ENCODE assay signal across 14 mouse cellular contexts in genomic region chr17:13487291-13488215, GRCm38 (mm10).
A peak's percentile ranks its signal among the peaks of the same experiment; 100 is the strongest.
DNase-seq lines count a peak whose midpoint lies in the region; ATAC-seq lines count a peak whose summit lies in the region.
"Had no signal": no experiment of that assay in that cellular context is flagged by ENCODE, and none has a peak within 500 bp of the region (broad histone marks: within the 10 kb centered on the region; RNA-seq: fewer than 3 reads in every experiment).

No protein-coding gene starts in this region.

- DNase-seq in R1 (ENCODE audit: low read depth, low spot score) = peak; percentile 36
- peak; percentile 15 for DNase-seq in adipocyte (ENCODE audit: low spot score)
- peak; percentile 70 to 82 for DNase-seq in heart, adult 9 months (ENCODE audit: low spot score in 2 of 2)
- DNase-seq in cerebellum, adult 8-10 months = no peak
- no peak for DNase-seq in cerebellum, adult 11 months
- no peak for DNase-seq in ovary, postnatal 10 days (ENCODE audit: low spot score)
- DNase-seq: cerebellum, adult 2 months; kidney, adult 11 months; thymus, adult 18-20 months had no signal

- H3K4me3 ChIP-seq in intestine, embryonic 15.5 days (replicated peaks) = no peak overlapping the region
- H3K4me3 ChIP-seq: embryonic facial prominence, embryonic 15.5 days; left cerebral cortex, adult 2 months; liver, embryonic 12.5 days had no signal

- H3K4me2 ChIP-seq in intestine, embryonic 15.5 days (replicated peaks) = no peak overlapping the region
- H3K4me2 ChIP-seq: embryonic facial prominence, embryonic 15.5 days; liver, embryonic 12.5 days had no signal

- H3K9me3 ChIP-seq in intestine, embryonic 15.5 days = no peaks in the 10 kb centered on the region
- H3K9me3 ChIP-seq: embryonic facial prominence, embryonic 15.5 days; liver, embryonic 12.5 days had no signal

- H3K27me3 ChIP-seq in intestine, embryonic 15.5 days (replicated peaks) = no peaks in the 10 kb centered on the region
- H3K27me3 ChIP-seq: embryonic facial prominence, embryonic 15.5 days; liver, embryonic 12.5 days had no signal

- peak; percentile 62; the same call in 1 of the 2 replicates for ATAC-seq in intestine, embryonic 15.5 days
- ATAC-seq: activated CD4-positive, CD25-positive, alpha-beta regulatory T cell, adult 4 months; liver, embryonic 12.5 days had no signal

- 72% methylated on average over 10 of the region's 10 CpGs for WGBS in intestine, embryonic 15.5 days

- no peaks in the 10 kb centered on the region for H3K36me3 ChIP-seq in intestine, embryonic 15.5 days
- H3K36me3 ChIP-seq: embryonic facial prominence, embryonic 15.5 days; liver, embryonic 12.5 days had no signal

- H3K4me1 ChIP-seq in intestine, embryonic 15.5 days (replicated peaks) = no peaks in the 10 kb centered on the region
- H3K4me1 ChIP-seq: embryonic facial prominence, embryonic 15.5 days; liver, embryonic 12.5 days had no signal

- no peak overlapping the region for H3K9ac ChIP-seq in intestine, embryonic 15.5 days
- H3K9ac ChIP-seq: embryonic facial prominence, embryonic 15.5 days; liver, embryonic 12.5 days had no signal

- no peak overlapping the region for H3K27ac ChIP-seq in intestine, embryonic 15.5 days
- H3K27ac ChIP-seq: embryonic facial prominence, embryonic 15.5 days; left cerebral cortex, adult 2 months; liver, embryonic 12.5 days had no signal

Comparison
In these comparisons a context has a peak if more than half of its experiments do, and no peak if none do; other contexts are left out.
1. DNase-seq: peak in R1 (single experiment), adipocyte (single experiment) and heart, adult 9 months (2 of 2); none in cerebellum, adult 8-10 months (single experiment), cerebellum, adult 11 months (single experiment) and ovary, postnatal 10 days (single experiment).